Mouse (Mus musculus) frontal cortex, postnatal 10 days (tissue): ENCODE measurements around the gene Cmtm3.
A peak's percentile ranks its signal among the peaks of the same experiment; 100 is the strongest.

ENCODE experiments used
- DNase-seq, 2 experiments: peaks; one replicate each; pipeline ENCODE4 v3.0.0; 2022; ENCODE audit warnings: low spot score in 2 of 2, mixed read lengths in 1 of 2

Cmtm3 gene

GRCm38 (mm10) chr8:104380961-104381411 lies 41.8 kb downstream of the Cmtm3 start:
- no peak for DNase-seq

- DNase-seq = no peak
Measured at GRCm38 (mm10) chr8:104383296-104383695, 44.1 kb downstream of the Cmtm3 start.

GRCm38 (mm10) chr8:104383977-104384376 lies 44.8 kb downstream of the Cmtm3 start:
- DNase-seq = no peak

GRCm38 (mm10) chr8:104386693-104387092 lies 47.5 kb downstream of the Cmtm3 start:
- DNase-seq = no peak

- no peak for DNase-seq
Measured at GRCm38 (mm10) chr8:104387501-104387900, 48.3 kb downstream of the Cmtm3 start.

GRCm38 (mm10) chr8:104387980-104388379 lies 48.8 kb downstream of the Cmtm3 start:
- DNase-seq = no peak

GRCm38 (mm10) chr8:104390245-104390644 lies 51.0 kb downstream of the Cmtm3 start:
- DNase-seq = no peak

- no peak for DNase-seq
Measured at GRCm38 (mm10) chr8:104393139-104393538, 53.9 kb downstream of the Cmtm3 start.

GRCm38 (mm10) chr8:104393767-104394166 lies 54.6 kb downstream of the Cmtm3 start:
- DNase-seq = no peak

GRCm38 (mm10) chr8:104394801-104395702 lies 55.8 kb downstream of the Cmtm3 start:
- DNase-seq = peak in 1 of 2 experiments; percentile 48

GRCm38 (mm10) chr8:104395703-104396357 lies 56.6 kb downstream of the Cmtm3 start, which contains the start of gene Cmtm4:
Gene Cmtm4 (minus strand): TSS chr8:104395807.
- DNase-seq = peak in 1 of 2 experiments; percentile 53
